Mouse (Mus musculus): ENCODE results near the gene 0610037L13Rik.

0610037L13Rik gene

DNA sequence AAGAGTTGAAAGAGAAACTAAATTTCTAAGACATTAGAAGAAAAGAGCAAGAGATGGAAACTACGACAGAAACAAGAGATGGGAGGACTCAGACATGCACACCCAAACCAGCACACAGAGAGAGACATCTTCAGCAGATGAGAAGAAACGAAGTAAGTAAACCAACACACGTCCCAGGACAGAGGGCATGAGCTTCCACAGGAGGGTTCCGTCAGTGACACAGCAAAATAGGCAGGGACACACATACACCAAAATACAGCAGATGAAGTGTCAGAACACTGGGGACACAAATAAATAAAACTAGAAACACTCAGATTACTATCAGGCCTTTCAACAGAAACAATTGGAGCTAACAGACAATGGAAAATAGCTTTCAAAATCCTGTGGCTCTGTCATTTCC is 20.4 kb downstream of the 0610037L13Rik start:
- no peak for DNase-seq (ENCODE audit: low spot score in 2 of 2)

DNA sequence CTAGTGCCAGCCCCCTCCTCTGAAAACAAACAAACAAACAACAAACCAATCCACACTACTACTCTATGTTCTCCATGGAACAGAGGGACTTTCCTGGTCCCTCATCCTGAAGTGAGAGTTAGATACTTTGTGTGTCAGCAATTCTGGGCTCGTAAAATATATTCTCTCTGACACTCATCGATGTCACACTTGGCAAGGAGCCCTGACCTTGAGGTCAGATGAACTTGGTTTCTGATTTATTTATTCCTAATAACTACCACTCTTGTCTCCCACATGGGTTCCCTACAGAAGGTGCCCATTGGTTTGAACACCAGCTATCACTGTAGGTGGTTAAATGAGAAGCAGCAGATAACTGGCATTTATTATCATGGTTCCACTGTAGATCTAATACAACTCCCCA is 30.7 kb downstream of the 0610037L13Rik start:
- no peak for DNase-seq (ENCODE audit: low spot score in 2 of 2)

DNA sequence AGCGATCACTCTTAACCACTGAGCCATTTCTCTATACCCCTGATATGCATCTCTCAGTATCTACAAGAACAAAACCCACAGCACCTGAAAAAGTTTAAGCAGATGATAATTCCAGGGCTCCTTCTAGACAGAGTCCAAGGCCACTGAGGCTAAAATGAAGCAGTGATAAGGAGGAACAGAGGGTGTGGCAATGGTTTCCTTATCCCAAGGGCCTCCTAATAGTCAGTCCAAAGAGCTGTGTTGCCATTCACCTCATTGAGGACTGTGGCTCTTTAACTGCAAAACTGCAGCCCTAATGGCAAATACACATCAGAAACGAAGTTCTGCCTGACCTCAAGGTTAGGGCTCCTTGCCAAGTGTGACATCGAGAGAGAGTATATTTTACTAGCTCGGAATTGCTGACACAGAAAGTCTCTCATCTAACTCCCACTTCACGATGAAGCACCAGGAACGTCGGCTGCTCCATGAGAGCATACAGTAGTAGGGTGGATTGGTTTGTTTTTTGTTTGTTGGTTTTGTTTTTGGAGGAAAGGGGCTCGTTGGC is 31.6 kb downstream of the 0610037L13Rik start:
- no peak for DNase-seq (ENCODE audit: low spot score in 2 of 2)

DNA sequence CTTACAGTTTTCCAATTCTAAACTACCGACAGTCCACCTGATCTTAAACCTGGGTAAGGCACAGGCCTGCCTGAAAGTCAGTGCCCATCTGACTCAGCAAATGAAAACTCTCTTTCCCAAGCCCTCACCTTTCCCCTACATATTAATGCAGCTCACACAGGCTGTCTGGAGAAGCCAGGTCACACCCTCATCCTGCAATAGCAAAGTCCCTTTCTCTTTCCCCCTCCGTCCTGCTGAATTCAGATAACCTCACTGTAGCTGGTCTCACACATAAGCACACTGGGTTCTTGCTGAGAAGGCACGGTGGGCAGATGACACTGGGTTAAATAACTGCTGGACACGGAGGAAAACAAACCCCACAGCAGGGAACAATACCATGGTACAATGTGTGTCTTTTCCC is 32.3 kb downstream of the 0610037L13Rik start:
- DNase-seq (ENCODE audit: low spot score in 2 of 2): no peak

- DNase-seq (ENCODE audit: low spot score in 2 of 2): peak; percentile 70 to 87
Measured at GRCm38 (mm10) chr4:107923145-107923802, 33.7 kb downstream of the 0610037L13Rik start, which contains the start of gene Cpt2. TSS of gene Cpt2 (minus strand) at chr4:107923610.

DNA sequence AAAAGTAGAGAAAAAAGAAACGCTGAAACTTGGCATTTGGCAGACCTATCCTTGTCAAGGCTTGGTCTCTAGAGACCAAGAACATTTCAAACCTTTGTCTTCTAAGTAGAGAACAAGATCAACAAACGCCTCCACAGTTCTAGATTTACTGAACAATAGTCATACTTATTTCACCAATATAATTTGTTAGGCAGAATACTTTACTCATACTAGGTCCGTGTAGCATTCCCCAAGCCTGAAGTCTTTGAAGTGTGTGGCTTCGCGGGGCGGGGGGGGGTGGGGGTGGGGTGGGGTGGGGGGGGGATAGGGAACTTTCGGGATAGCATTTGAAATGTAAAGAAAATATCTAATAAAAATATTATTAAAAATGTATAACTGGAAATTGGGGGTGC is 34.2 kb downstream of the 0610037L13Rik start:
- no peak for DNase-seq (ENCODE audit: low spot score in 2 of 2)

GRCm38 (mm10) chr4:107928269-107928668 is 38.7 kb downstream of the 0610037L13Rik start:
- no peak for DNase-seq (ENCODE audit: low spot score in 2 of 2)

GRCm38 (mm10) chr4:107928726-107929125 is 39.1 kb downstream of the 0610037L13Rik start:
- no peak for DNase-seq (ENCODE audit: low spot score in 2 of 2)

- no peak for DNase-seq (ENCODE audit: low spot score in 2 of 2)
Measured at GRCm38 (mm10) chr4:107931453-107931852, 41.8 kb downstream of the 0610037L13Rik start.

DNA sequence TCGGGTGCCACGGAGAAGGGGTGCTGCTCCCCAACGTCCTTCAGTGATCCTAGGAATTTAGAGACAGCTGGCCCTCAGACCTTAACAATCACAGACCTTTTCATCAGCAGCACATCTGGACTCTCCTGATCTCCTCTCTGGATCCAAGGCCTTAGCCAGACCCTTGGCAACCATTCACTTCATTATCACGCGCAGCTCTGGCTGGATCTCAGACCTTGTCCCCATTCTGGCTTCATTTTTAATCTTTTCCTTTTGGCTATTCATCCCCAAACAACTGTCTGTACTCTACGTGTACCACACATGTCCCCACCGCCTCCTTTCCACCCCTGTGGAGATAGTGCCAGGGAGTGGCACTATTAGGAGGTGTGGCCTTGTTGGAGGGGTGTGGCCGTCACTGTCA is 43.6 kb downstream of the 0610037L13Rik start:
- DNase-seq (ENCODE audit: low spot score in 2 of 2): no peak

DNA sequence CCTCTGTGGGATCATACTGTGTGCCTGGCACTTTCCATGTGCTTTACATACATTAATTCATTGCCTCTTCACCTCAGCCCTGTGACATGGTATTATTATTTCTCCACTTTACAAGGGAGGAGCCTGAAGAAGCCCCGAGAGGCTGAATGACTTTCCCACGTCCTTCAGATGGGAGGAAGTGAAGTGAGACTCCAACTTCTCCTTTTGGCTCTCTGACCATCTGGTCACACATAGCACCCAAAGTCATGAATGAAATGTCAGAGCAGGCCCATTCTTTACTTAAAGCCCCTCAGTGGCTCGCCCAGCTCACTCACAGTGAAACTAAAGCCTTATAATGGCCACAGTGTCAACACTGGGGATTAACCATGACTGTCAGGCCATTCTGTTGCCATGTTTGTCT is 45.6 kb downstream of the 0610037L13Rik start:
- DNase-seq (ENCODE audit: low spot score in 2 of 2): no peak

DNA sequence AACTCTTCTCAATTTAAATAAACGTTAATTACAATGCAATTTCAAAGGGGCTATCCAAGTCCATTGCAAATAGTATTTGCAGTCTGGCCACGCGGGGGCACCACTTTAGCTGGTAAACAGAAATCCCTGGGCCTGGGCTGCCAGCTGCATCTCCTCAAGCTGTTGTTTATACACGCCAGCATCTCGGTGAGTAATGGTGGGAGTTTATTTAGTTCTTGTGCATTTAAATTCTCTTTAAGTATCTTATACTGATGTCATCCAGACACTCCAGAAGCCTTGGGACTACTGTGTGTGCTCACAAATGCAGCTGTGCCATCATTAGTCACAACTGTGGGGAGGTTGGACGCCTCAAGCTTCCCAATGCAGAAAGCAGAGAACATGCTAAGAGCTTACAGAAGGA is 47.7 kb downstream of the 0610037L13Rik start:
- DNase-seq (ENCODE audit: low spot score in 2 of 2): peak; percentile 47 to 71

- DNase-seq (ENCODE audit: low spot score in 2 of 2): no peak
Measured at GRCm38 (mm10) chr4:107938124-107938523, 48.5 kb downstream of the 0610037L13Rik start.

DNA sequence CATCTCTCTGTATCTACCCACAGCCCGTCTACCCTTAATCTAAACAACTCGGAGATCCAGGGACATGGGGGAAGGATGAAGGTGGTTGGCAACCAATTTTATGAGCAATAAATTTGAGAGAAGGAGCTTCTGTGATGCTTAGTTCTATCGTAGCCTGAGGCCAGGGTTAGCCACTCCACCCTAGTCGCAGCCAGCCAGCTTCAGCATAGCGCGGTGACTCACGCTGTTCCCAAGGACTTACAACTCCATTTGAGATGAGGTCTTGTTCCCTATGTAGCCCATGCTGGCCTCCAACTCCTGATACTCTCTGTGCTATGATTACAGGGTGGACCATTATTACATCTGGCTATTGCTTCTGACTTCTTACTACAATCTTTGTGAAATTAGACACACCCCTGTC is 53.1 kb downstream of the 0610037L13Rik start:
- DNase-seq (ENCODE audit: low spot score in 2 of 2): no peak

- DNase-seq (ENCODE audit: low spot score in 2 of 2): peak in 1 of 2 experiments; percentile 36
Measured at GRCm38 (mm10) chr4:107944141-107944540, 54.5 kb downstream of the 0610037L13Rik start.
